Mouse (Mus musculus) MEL (cell line): Measurements from ENCODE around the gene Snx3. TPM values are rescaled to one million over a fixed set of nuclear protein-coding genes. Genes with fewer than 3 reads are reported as not detected.

Source experiments
- DNase-seq: peaks from one replicate; pipeline ENCODE4 v3.0.0; 2011; ENCODE audit warnings: low read depth, low spot score
- H3K27ac ChIP-seq: 2 replicates; pipeline ENCODE4 v1.5.1; 2012; ENCODE audit warnings: low read depth, mild to moderate bottlenecking, control low read depth, low read length, moderate library complexity; ENCODE audit not compliant: control insufficient read depth
- H3K27me3 ChIP-seq, 2 experiments: fragments of 150-350 bp in 1 of 2; sonication (generic) in 1 of 2; 2 replicates each; pipeline ENCODE4 v1.6.1; 2012; ENCODE audit warnings: low read length in 2 of 2, mild to moderate bottlenecking in 2 of 2, improper control_type of control experiment in 1 of 2, moderate library complexity in 1 of 2; ENCODE audit not compliant: insufficient read depth in 2 of 2, control insufficient read depth in 1 of 2
- H3K36me3 ChIP-seq, 2 experiments: 2 replicates each; pipeline ENCODE4 v1.6.1; 2012 to 2014; ENCODE audit warnings: low read length in 2 of 2, improper control_type of control experiment in 1 of 2, inconsistent platforms in 1 of 2, mild to moderate bottlenecking in 1 of 2; ENCODE audit not compliant: insufficient read depth in 2 of 2, control insufficient read depth in 1 of 2
- H3K4me1 ChIP-seq, 2 experiments: fragments of 150-350 bp in 1 of 2; sonication (generic) in 1 of 2; 2 replicates each; pipeline ENCODE4 v1.6.1; 2012; ENCODE audit warnings: low read length in 2 of 2, improper control_type of control experiment in 1 of 2, mild to moderate bottlenecking in 1 of 2; ENCODE audit not compliant: insufficient read depth in 2 of 2, control insufficient read depth in 1 of 2
- H3K4me3 ChIP-seq, 2 experiments: fragments of 150-350 bp in 1 of 2; sonication (generic) in 1 of 2; 2 replicates each; pipeline ENCODE4 v1.5.1; 2012; ENCODE audit warnings: low read depth in 2 of 2, low read length in 2 of 2, mild to moderate bottlenecking in 2 of 2, moderate library complexity in 2 of 2, control low read depth in 1 of 2, improper control_type of control experiment in 1 of 2; ENCODE audit not compliant: control insufficient read depth in 1 of 2, insufficient read depth in 1 of 2
- H3K79me2 ChIP-seq: 2 replicates; pipeline ENCODE4 v1.6.1; 2012; ENCODE audit warnings: mild to moderate bottlenecking, low read length, moderate library complexity; ENCODE audit not compliant: control insufficient read depth, poor library complexity, insufficient read depth
- H3K9ac ChIP-seq: 2 replicates; pipeline ENCODE4 v1.6.1; 2012; ENCODE audit warnings: low read depth, mild to moderate bottlenecking, control low read depth, low read length, moderate library complexity; ENCODE audit not compliant: control insufficient read depth, poor library complexity, severe bottlenecking
- H3K9me3 ChIP-seq: fragments of 150-350 bp; sonication (generic); replicated peaks from 2 replicates; pipeline ENCODE4 v1.6.1; 2012; ENCODE audit warnings: mild to moderate bottlenecking, low read length, improper control_type of control experiment, moderate library complexity; ENCODE audit not compliant: insufficient read depth
- CHD1 ChIP-seq: IDR thresholded peaks from 2 replicates; pipeline ENCODE4 v1.6.1; 2012; ENCODE audit warnings: low read depth, mild to moderate bottlenecking, inconsistent platforms, low read length, improper control_type of control experiment
- CTCF ChIP-seq, 3 experiments: IDR thresholded peaks in 2 of 3; conservative IDR thresholded peaks in 1 of 3; 2 replicates each; pipeline ENCODE4 v1.5.1; 2011 to 2012; ENCODE audit warnings: low read length in 3 of 3, low read depth in 2 of 3, mild to moderate bottlenecking in 2 of 3, improper control_type of control experiment in 1 of 3, inconsistent platforms in 1 of 3, mixed read lengths in 1 of 3, moderate library complexity in 1 of 3; ENCODE audit not compliant: control insufficient read depth in 1 of 3, insufficient read depth in 1 of 3, poor library complexity in 1 of 3, severe bottlenecking in 1 of 3
- E2F4 ChIP-seq: IDR thresholded peaks from 2 replicates; pipeline ENCODE4 v1.6.1; 2011; ENCODE audit warnings: low read depth, low read length, improper control_type of control experiment, borderline replicate concordance
- EP300 ChIP-seq, 2 experiments: IDR thresholded peaks; 2 replicates each; pipeline ENCODE4 v1.6.1; 2011; ENCODE audit warnings: improper control_type of control experiment in 2 of 2, low read length in 2 of 2, low read depth in 1 of 2, mild to moderate bottlenecking in 1 of 2
- ETS1 ChIP-seq: IDR thresholded peaks from 2 replicates; pipeline ENCODE4 v1.6.1; 2012; ENCODE audit warnings: low read depth, mild to moderate bottlenecking, inconsistent platforms, low read length, improper control_type of control experiment, moderate library complexity
- GABPA ChIP-seq: IDR thresholded peaks from 2 replicates; pipeline ENCODE4 v1.6.1; 2012; ENCODE audit warnings: low read depth, mild to moderate bottlenecking, inconsistent platforms, low read length, improper control_type of control experiment, moderate library complexity
- GATA1 ChIP-seq: IDR thresholded peaks from 2 replicates; pipeline ENCODE4 v1.6.1; 2011; ENCODE audit warnings: low read depth, low read length, improper control_type of control experiment
- HCFC1 ChIP-seq: IDR thresholded peaks from 2 replicates; pipeline ENCODE4 v1.6.1; 2012; ENCODE audit warnings: low read depth, mild to moderate bottlenecking, inconsistent platforms, low read length, improper control_type of control experiment, moderate library complexity
- KAT2A ChIP-seq: conservative IDR thresholded peaks from 2 replicates; pipeline ENCODE4 v1.6.1; 2012; ENCODE audit warnings: low read depth, low read length, improper control_type of control experiment, inconsistent platforms
- MAFK ChIP-seq: IDR thresholded peaks from 2 replicates; pipeline ENCODE4 v1.6.1; 2011; ENCODE audit warnings: low read depth, mild to moderate bottlenecking, low read length, improper control_type of control experiment, borderline replicate concordance
- MAX ChIP-seq: IDR thresholded peaks from 2 replicates; pipeline ENCODE4 v1.6.1; 2011; ENCODE audit warnings: low read length, improper control_type of control experiment
- MAZ ChIP-seq: IDR thresholded peaks from 2 replicates; pipeline ENCODE4 v1.6.1; 2012; ENCODE audit warnings: low read depth, mild to moderate bottlenecking, inconsistent platforms, low read length, improper control_type of control experiment
- MXI1 ChIP-seq: IDR thresholded peaks from 2 replicates; pipeline ENCODE4 v1.6.1; 2011; ENCODE audit warnings: mild to moderate bottlenecking, low read depth, low read length, improper control_type of control experiment
- MYB ChIP-seq: IDR thresholded peaks from 2 replicates; pipeline ENCODE4 v1.6.1; 2011; ENCODE audit warnings: mild to moderate bottlenecking, low read depth, low read length, improper control_type of control experiment
- MYC ChIP-seq: IDR thresholded peaks from 2 replicates; pipeline ENCODE4 v1.6.1; 2011; ENCODE audit warnings: low read depth, mild to moderate bottlenecking, low read length, improper control_type of control experiment, moderate library complexity
- NRF1 ChIP-seq: IDR thresholded peaks from 2 replicates; pipeline ENCODE4 v1.6.1; 2014; ENCODE audit warnings: low read depth, mild to moderate bottlenecking, inconsistent platforms, low read length, improper control_type of control experiment, moderate library complexity; ENCODE audit not compliant: poor library complexity, insufficient read depth, severe bottlenecking
- POLR2A ChIP-seq, 2 experiments: IDR thresholded peaks; 2 replicates each; pipeline ENCODE4 v1.6.1; 2011 to 2012; ENCODE audit warnings: low read length in 2 of 2, mild to moderate bottlenecking in 2 of 2, control low read depth in 1 of 2, improper control_type of control experiment in 1 of 2, low read depth in 1 of 2, moderate library complexity in 1 of 2; ENCODE audit not compliant: control insufficient read depth in 1 of 2, insufficient read depth in 1 of 2, poor library complexity in 1 of 2
- POLR2AphosphoS2 ChIP-seq: IDR thresholded peaks from 2 replicates; pipeline ENCODE4 v1.6.1; 2011; ENCODE audit warnings: low read length, improper control_type of control experiment
- POLR2AphosphoS5 ChIP-seq: IDR thresholded peaks from 2 replicates; pipeline ENCODE4 v1.6.1; 2012; ENCODE audit warnings: low read depth, borderline replicate concordance, mild to moderate bottlenecking, inconsistent platforms, low read length, moderate library complexity, mixed read lengths
- RCOR1 ChIP-seq: IDR thresholded peaks from 2 replicates; pipeline ENCODE4 v1.6.1; 2012; ENCODE audit warnings: low read depth, mild to moderate bottlenecking, inconsistent platforms, low read length, improper control_type of control experiment
- SIN3A ChIP-seq: IDR thresholded peaks from 2 replicates; pipeline ENCODE4 v1.6.1; 2012; ENCODE audit warnings: low read length, improper control_type of control experiment, inconsistent platforms
- SMC3 ChIP-seq: IDR thresholded peaks from 2 replicates; pipeline ENCODE4 v1.6.1; 2011; ENCODE audit warnings: low read depth, low read length, improper control_type of control experiment
- UBTF ChIP-seq: IDR thresholded peaks from 2 replicates; pipeline ENCODE4 v1.6.1; 2012; ENCODE audit warnings: low read depth, mild to moderate bottlenecking, inconsistent platforms, low read length, improper control_type of control experiment, moderate library complexity, borderline replicate concordance; ENCODE audit not compliant: insufficient read depth
- USF1 ChIP-seq: IDR thresholded peaks from 2 replicates; pipeline ENCODE4 v1.6.1; 2014; ENCODE audit warnings: low read depth, mild to moderate bottlenecking, inconsistent platforms, low read length, improper control_type of control experiment, moderate library complexity
- ZMIZ1 ChIP-seq: IDR thresholded peaks from 2 replicates; pipeline ENCODE4 v1.6.1; 2012; ENCODE audit warnings: low read depth, mild to moderate bottlenecking, inconsistent platforms, low read length, improper control_type of control experiment, moderate library complexity
- ZNF384 ChIP-seq: IDR thresholded peaks from 2 replicates; pipeline ENCODE4 v1.6.1; 2012; ENCODE audit warnings: low read depth, mild to moderate bottlenecking, inconsistent platforms, low read length, improper control_type of control experiment
- polyA plus RNA-seq, 2 experiments: library from polyadenylated mRNA; stranded (reverse) in 1 of 2; unstranded in 1 of 2; fragments of >175 nt in 1 of 2; fragments of >200 nt in 1 of 2; gene quantifications; 2 replicates each; pipeline versions ENCODE4 v1.2.1 to v1.2.4; 2012; ENCODE audit warnings: low replicate concordance in 2 of 2, low read depth in 1 of 2; ENCODE audit not compliant: insufficient read length in 2 of 2, insufficient read depth in 1 of 2, missing spikeins in 1 of 2
- total RNA-seq: library from RNA; depleted of rRNA; stranded (reverse); fragments of 300-350 nt; gene quantifications from 2 replicates; pipeline ENCODE4 v1.2.3, GENCODE M21; 2012

Snx3 gene
- total and polyA plus RNA-seq, 3 experiments: 107 to 320 TPM; not detected in 1

- TF ChIP-seq MAZ: no peak
- TF ChIP-seq MAFK: no peak
- TF ChIP-seq MXI1: peak; percentile 61
- TF ChIP-seq USF1: no peak
- TF ChIP-seq POLR2AphosphoS5: no peak
- TF ChIP-seq GABPA: no peak
- TF ChIP-seq E2F4: no peak
- TF ChIP-seq, all 39 proteins: peak for 7
Measured at GRCm38 (mm10) chr10:42502349-42503111, 700 bp downstream of the Snx3 start (continued).

DNA sequence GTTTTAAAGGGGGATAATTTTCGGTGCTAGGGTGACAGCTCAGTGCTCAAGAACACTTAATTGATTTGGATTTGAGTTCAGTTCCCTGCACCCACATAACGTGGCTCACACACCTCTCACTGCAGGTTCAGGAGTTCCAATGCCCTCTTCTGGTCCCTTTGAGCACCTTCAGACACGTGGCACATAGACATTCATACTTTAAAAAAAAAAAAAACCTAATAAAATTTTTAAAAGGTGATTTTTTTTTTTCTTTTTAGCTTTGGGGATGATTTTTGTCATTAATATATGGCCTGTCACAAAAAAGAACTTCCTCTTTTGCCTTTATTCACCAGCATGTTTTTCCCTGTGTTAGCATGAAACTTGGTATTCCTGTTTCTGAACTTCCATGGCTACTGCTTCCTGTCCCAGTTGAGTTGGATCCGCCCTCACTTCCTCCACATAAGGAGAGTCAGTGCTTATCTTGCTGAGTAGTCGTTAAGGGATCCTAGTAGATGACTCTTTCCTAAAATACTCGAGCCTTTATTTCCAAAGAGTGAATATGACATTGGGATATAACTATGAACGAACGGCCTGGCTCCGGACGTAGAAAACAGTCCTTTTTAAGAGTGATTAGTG lies 2.4 kb downstream of the Snx3 start:
- H3K4me3 ChIP-seq: peak overlapping the region; percentile 9 to 94; a peak in 3 of 4 replicates
- H3K9me3 ChIP-seq: no peaks in the 10 kb centered on the region
- peak; percentile 73 for DNase-seq

More for the DNA sequence above, 2.4 kb downstream of the Snx3 start:
- no peaks in the 10 kb centered on the region for H3K27me3 ChIP-seq
- peak overlapping the region; percentile 44 for H3K9ac ChIP-seq
- peaks cover 44% of the 10 kb centered on the region for H3K79me2 ChIP-seq
- TF ChIP-seq RCOR1 (peak; percentile 61; the same call in 1 of the 2 replicates), GABPA (no peak), MAZ (0 out of 2 replicates have a peak, but pooled peaks have one; percentile 18), HCFC1 (peak; percentile 27; the same call in 1 of the 2 replicates), MAFK (0 out of 2 replicates have a peak, but pooled peaks have one; percentile 9), ZMIZ1 (no peak), MYB (0 out of 2 replicates have a peak, but pooled peaks have one; percentile 14), CHD1 (0 out of 2 replicates have a peak, but pooled peaks have one; percentile 59), MAX (peak; percentile 73), ETS1 (peak; percentile 31; the same call in 1 of the 2 replicates), POLR2AphosphoS2 (peak; percentile 30; the same call in 1 of the 2 replicates), SIN3A (peak; percentile 65), MXI1 (peak; percentile 91), KAT2A (no peak), CTCF (IDR thresholded peaks at IDR 0.05 in 2 of 3, conservative IDR thresholded peaks at IDR 0.05 in 1 of 3; ENCODE audit: control insufficient read depth in 1 of 3, insufficient read depth in 1 of 3, low read depth in 2 of 3, low read length in 3 of 3, poor library complexity in 1 of 3, severe bottlenecking in 1 of 3) (peak in 2 of 3 experiments; percentile 5 to 22; a peak in 1 of 6 replicates), ZNF384 (peak; percentile 88), GATA1 (peak; percentile 38; the same call in 1 of the 2 replicates), NRF1 (no peak), UBTF (no peak), POLR2A (IDR thresholded peaks at IDR 0.05; ENCODE audit: control insufficient read depth in 1 of 2, insufficient read depth in 1 of 2, low read depth in 1 of 2, low read length in 2 of 2, poor library complexity in 1 of 2) (no peak), EP300 (IDR thresholded peaks at IDR 0.05; ENCODE audit: low read depth in 1 of 2, low read length in 2 of 2) (peak; percentile 40 to 62; a peak in 3 of 4 replicates), USF1 (peak; percentile 58; the same call in 1 of the 2 replicates), MYC (peak; percentile 90), POLR2AphosphoS5 (no peak), SMC3 (no peak; the same call in 1 of the 2 replicates)
- H3K4me1 ChIP-seq: peaks cover 10 to 16% of the 10 kb centered on the region in 2 experiments; a peak in 3 of 4 replicates
- peak overlapping the region; percentile 49 for H3K27ac ChIP-seq
- H3K36me3 ChIP-seq: peaks cover 15 to 34% of the 10 kb centered on the region in 2 experiments
